Mouse (Mus musculus) gastrocnemius, adult 2 months (tissue): ENCODE data around the gene Abhd18. TPM values are rescaled to one million over a fixed set of nuclear protein-coding genes. Genes with fewer than 3 reads are reported as not detected.

Experiments
- DNase-seq: peaks from one replicate; pipeline ENCODE4 v3.0.0; 2022
- H3K27ac ChIP-seq: fragments of 200-600 bp; 2 replicates; pipeline ENCODE4 v1.8.1; 2022; ENCODE audit warnings: mild to moderate bottlenecking
- H3K4me3 ChIP-seq: fragments of 200-600 bp; 2 replicates; pipeline ENCODE4 v1.8.1; 2022; ENCODE audit warnings: mild to moderate bottlenecking, moderate library complexity
- CTCF ChIP-seq: fragments of 200-600 bp; IDR thresholded peaks from 2 replicates; pipeline ENCODE4 v1.8.1; 2022; ENCODE audit warnings: antibody characterized with exemption, mild to moderate bottlenecking, moderate library complexity
- intact Hi-C: fragments of 180-260 bp; cut with DNase I; formaldehyde crosslinking; loops from one replicate; pipeline ENCODE4 v1.15.1; 2025
- total RNA-seq, 2 experiments: library from RNA; stranded (reverse); gene quantifications; 2 replicates each; pipeline ENCODE4 v1.2.3; 2021

Abhd18 gene
- total RNA-seq, 2 experiments from 2014 or later: 12.3 to 44.5 TPM

- no peak for DNase-seq
- no peak overlapping the region for H3K27ac ChIP-seq
- no peak overlapping the region for H3K4me3 ChIP-seq
- no peak for TF ChIP-seq CTCF
- intact Hi-C loops: no loop called here
These were observed 134.0 kb downstream of the Abhd18 start for GRCm38 (mm10) chr3:40980758-40981157.

- DNase-seq: no peak
- H3K27ac ChIP-seq: no peak overlapping the region
- no peak for TF ChIP-seq CTCF
- intact Hi-C loops: no loop called here
- H3K4me3 ChIP-seq: no peak overlapping the region
These were observed 140.8 kb downstream of the Abhd18 start for GRCm38 (mm10) chr3:40987539-40987938.

Other genes with a start within 250 kb of the Abhd18 start
- not detected for gene Slc25a31, start 138.1 kb upstream of the Abhd18 start, total RNA-seq
- gene Hspa4l, start 102.5 kb upstream of the Abhd18 start, total RNA-seq: 10 to 100 TPM in 1 of 2 experiments, 1 to 10 TPM in 1; 5.7 to 10.4 TPM
- 1 to 10 TPM in 1 of 2 experiments, under 1 TPM in 1; 0.66 to 1.7 TPM for gene Plk4, start 47.0 kb upstream of the Abhd18 start, total RNA-seq
- gene Mfsd8, start 84 bp upstream of the Abhd18 start, total RNA-seq: 10 to 100 TPM; 15.6 to 21.0 TPM
- gene 1700034I23Rik, start 55.6 kb downstream of the Abhd18 start, total RNA-seq: under 1 TPM in 1 of 2 experiments, not detected in 1; 0.11 TPM
- gene Larp1b, start 102.9 kb downstream of the Abhd18 start, total RNA-seq: 10 to 100 TPM; 69.4 to 78.9 TPM
- 10 to 100 TPM; 18.1 to 20.4 TPM for gene Pgrmc2, start 236.1 kb downstream of the Abhd18 start, total RNA-seq